Mouse (Mus musculus) embryonic fibroblast, embryonic 13.5 days (primary cell): ENCODE measurements around the gene Tob2. TPM values are rescaled to one million over a fixed set of nuclear protein-coding genes. Genes with fewer than 3 reads are reported as not detected.
A peak's percentile ranks its signal among the peaks of the same experiment; 100 is the strongest.

Experiments
- H3K27ac ChIP-seq: 2 replicates; pipeline ENCODE4 v1.5.1; 2012; ENCODE audit warnings: low read length, control low read depth, inconsistent platforms; ENCODE audit not compliant: insufficient read depth
- H3K4me1 ChIP-seq: 2 replicates; pipeline ENCODE4 v1.6.1; 2011; ENCODE audit warnings: low read length; ENCODE audit not compliant: control insufficient read depth, insufficient read depth
- H3K4me3 ChIP-seq: 2 replicates; pipeline ENCODE4 v1.5.1; 2011; ENCODE audit warnings: mild to moderate bottlenecking, control low read depth, low read length; ENCODE audit not compliant: insufficient read depth
- CTCF ChIP-seq: IDR thresholded peaks from 2 replicates; pipeline ENCODE4 v1.5.1; 2011; ENCODE audit warnings: mild to moderate bottlenecking, control low read depth, low read length, moderate library complexity, borderline replicate concordance; ENCODE audit not compliant: insufficient read depth
- POLR2A ChIP-seq: IDR thresholded peaks from 2 replicates; pipeline ENCODE4 v1.6.1; 2011; ENCODE audit warnings: low read depth, mild to moderate bottlenecking, control low read depth, low read length, moderate library complexity
- polyA plus RNA-seq: library from polyadenylated mRNA; stranded (reverse); fragments of >200 nt; gene quantifications from 2 replicates; pipeline ENCODE4 v1.2.4, GENCODE M21; 2011; ENCODE audit warnings: low read depth; ENCODE audit not compliant: missing spikeins, insufficient read length

Tob2 gene
- polyA plus RNA-seq, 1 experiment: 21.4 TPM

DNA sequence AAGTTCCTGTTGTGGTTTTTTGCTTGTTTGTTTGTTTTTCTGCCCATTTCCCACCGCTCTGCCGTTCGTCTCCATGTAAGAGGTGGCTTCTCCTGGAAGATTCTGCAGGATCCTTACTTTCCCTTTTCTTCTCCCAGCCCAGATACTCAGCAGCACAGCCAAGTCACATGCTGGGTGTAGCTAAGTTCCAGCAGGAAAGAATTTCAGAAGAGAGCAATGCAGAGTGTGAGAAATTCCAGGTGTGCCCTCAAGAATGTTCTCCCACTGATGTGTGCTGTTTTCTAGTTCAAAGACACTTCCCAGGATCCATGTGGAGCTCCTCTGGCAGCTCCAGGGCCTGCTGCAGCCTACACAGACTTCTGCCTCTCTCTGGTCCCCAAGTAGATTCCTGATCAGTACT lies 53.7 kb downstream of the Tob2 start:
- no peak overlapping the region for H3K27ac ChIP-seq
- H3K4me1 ChIP-seq: peaks cover 20% of the 10 kb centered on the region
- TF ChIP-seq POLR2A: no peak
- TF ChIP-seq CTCF: no peak

GRCm38 (mm10) chr15:81804172-81804571 lies 54.4 kb downstream of the Tob2 start:
- H3K27ac ChIP-seq: no peak overlapping the region
- peaks cover 19% of the 10 kb centered on the region for H3K4me1 ChIP-seq
- TF ChIP-seq CTCF (no peak), POLR2A (no peak)
- no peak overlapping the region for H3K4me3 ChIP-seq

More for the DNA sequence above, 53.7 kb downstream of the Tob2 start:
- H3K4me3 ChIP-seq: no peak overlapping the region

DNA sequence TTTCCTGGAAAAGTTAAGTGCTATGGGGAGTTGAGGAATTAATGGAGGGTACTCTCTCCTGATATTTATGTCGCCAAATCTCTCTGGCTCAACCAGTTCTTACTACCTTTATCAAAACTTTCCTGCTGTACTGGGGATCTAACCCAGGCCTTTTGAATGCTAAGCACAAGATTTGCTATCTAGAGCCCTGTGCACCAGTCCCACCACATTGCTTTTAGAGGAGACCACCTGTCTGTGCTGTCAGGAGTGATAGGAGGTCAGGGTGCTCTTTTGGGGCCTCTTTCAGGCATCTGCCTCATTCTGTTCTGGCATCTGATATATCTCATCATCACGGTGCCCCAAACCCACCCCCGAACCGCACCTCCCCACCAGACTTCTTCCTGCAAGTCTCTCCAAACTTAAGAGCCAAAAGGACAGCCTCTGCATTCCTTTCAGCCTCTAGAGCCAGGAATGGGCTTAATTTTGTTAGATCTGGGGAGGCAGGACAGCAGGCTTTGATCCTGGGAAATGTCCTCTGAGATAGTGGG lies 55.1 kb downstream of the Tob2 start:
- TF ChIP-seq POLR2A (no peak), CTCF (no peak)
- no peak overlapping the region for H3K27ac ChIP-seq
- no peak overlapping the region for H3K4me3 ChIP-seq
- peaks cover 18% of the 10 kb centered on the region for H3K4me1 ChIP-seq

DNA sequence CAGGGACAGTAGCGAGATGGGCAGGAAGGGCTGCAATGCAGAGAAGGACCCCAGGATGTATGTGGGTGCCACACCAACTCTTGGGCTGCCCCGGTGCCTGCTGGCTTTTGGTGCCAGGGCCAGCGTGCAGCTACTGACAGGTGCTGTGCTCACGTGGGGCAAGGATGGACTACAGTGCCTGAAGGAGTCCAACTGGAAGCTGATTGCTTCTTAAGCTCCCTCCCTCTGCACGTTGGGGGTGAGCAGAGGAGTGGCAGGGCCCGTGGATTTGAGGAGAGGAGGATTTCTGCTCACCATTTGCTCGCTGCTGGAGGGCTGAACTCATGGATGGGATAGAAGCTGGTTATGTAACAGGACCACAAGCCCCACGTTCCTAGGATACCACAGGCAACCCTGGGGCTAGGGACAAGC lies 55.6 kb downstream of the Tob2 start:
- H3K27ac ChIP-seq: no peak overlapping the region
- H3K4me3 ChIP-seq: peak overlapping the region; percentile 0; the same call in 1 of the 2 replicates
- H3K4me1 ChIP-seq: peaks cover 18% of the 10 kb centered on the region
- TF ChIP-seq POLR2A: no peak
- no peak for TF ChIP-seq CTCF

DNA sequence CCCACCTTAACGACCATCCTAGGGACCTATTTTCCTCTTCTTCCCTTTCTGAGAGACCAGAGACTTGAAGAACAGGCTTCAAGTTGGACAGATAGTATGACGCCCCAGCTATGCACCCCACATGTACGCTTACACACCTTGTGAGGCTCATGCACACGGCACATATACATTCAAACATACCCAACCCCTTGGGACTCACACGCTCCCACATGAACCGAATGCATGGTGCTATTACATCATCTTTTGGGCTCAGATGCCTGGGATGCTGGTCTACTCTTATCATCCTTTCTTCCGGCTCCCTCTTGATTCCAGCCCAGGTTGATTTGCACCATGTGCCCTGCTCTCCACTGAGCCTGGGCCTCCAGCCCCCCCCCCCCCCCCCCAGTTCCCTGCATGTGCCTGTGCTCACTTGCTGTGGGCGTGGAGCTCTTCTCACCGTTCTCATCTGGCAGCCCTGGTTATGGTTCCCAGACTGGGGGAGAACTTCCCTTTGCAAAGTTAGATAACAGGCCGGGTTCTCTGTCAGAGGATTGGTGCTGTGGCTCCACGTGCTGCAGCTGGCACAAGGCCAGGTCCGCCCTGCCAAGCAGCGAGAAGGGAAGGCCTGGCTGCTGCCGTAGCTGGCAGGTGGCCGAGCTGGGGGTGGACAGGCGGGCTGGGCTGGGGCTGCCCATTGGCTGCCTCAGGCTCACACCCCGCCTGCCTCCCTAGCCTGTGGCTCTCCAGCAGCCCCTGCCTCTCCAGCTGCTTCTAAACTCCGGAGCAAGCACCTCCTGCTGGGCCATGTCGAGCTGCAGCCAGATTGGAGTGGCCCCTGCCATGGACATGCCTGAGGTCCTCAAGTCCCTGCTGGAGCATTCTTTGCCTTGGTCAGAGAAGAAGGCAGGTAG lies 56.4 kb downstream of the Tob2 start, which contains the start of gene Tef:
TSS of gene Tef (plus strand) at position 421 of the 890 bp plus-strand sequence.
- H3K4me3 ChIP-seq: peak within 1 kb of the TSS; percentile 0; the same call in 1 of the 2 replicates
- TF ChIP-seq CTCF: no peak
- TF ChIP-seq POLR2A: peak; percentile 52
- no peak within 1 kb of the TSS for H3K27ac ChIP-seq
- peaks cover 18% of the 10 kb centered on the region for H3K4me1 ChIP-seq

DNA sequence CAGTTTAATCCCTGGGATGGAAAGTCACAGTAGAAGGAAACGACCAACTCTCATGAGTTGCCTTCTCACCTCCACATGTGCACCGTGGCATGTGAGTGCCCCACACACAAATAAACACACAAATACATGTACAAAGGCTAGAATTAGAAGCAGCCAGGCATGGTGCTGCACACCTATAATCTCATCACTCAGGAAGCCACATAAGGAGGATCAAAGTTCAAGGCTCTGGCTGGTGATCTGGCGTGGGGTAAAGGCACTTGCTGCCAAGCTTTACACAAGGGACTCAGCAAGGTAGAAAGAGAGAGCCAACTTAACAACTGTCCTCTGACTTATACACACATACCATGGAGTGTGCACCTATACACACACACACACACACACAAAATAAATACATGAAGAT lies 58.2 kb downstream of the Tob2 start:
- peaks cover 14% of the 10 kb centered on the region for H3K4me1 ChIP-seq
- no peak for TF ChIP-seq POLR2A
- TF ChIP-seq CTCF: no peak
- H3K4me3 ChIP-seq: no peak overlapping the region
- no peak overlapping the region for H3K27ac ChIP-seq

GRCm38 (mm10) chr15:81798421-81798820 lies 60.2 kb downstream of the Tob2 start:
- Histone ChIP-seq H3K4me1 (peaks cover 7% of the 10 kb centered on the region; the same call in 1 of the 2 replicates), H3K27ac (no peak overlapping the region), H3K4me3 (no peak overlapping the region)
- TF ChIP-seq CTCF: no peak
- no peak for TF ChIP-seq POLR2A

Other genes starting within 250 kb of the Tob2 start
- gene L3mbtl2, start 194.9 kb downstream of the Tob2 start, polyA plus RNA-seq: 7.8 and 9.5 TPM in 2 replicates
- gene Chadl, start 161.5 kb downstream of the Tob2 start, polyA plus RNA-seq: 1.1 and 2.3 TPM in 2 replicates
- 41.2 and 50.6 TPM in 2 replicates for gene Zc3h7b, start 113.7 kb downstream of the Tob2 start, polyA plus RNA-seq
- 68.2 and 69.1 TPM in 2 replicates for gene Rangap1, start 113.3 kb downstream of the Tob2 start, polyA plus RNA-seq
- 37.4 and 43.1 TPM in 2 replicates for gene Tef, start 56.4 kb downstream of the Tob2 start, polyA plus RNA-seq
- 53.0 and 71.3 TPM in 2 replicates for gene Phf5a, start 13.1 kb upstream of the Tob2 start, polyA plus RNA-seq
- gene Aco2, start 13.5 kb upstream of the Tob2 start, polyA plus RNA-seq: 143 and 150 TPM in 2 replicates
- gene Polr3h, start 67.4 kb upstream of the Tob2 start, polyA plus RNA-seq: 12.3 and 16.2 TPM in 2 replicates
- 3.3 and 4.4 TPM in 2 replicates for gene Csdc2, start 78.0 kb upstream of the Tob2 start, polyA plus RNA-seq
- gene Pmm1, start 102.1 kb upstream of the Tob2 start, polyA plus RNA-seq: 88.7 and 121 TPM in 2 replicates
- gene 1700029P11Rik, start 121.7 kb upstream of the Tob2 start, polyA plus RNA-seq: not detected in 2 replicates
- 37.4 and 38.1 TPM in 2 replicates for gene Xrcc6, start 129.0 kb upstream of the Tob2 start, polyA plus RNA-seq
- gene Desi1, start 175.1 kb upstream of the Tob2 start, polyA plus RNA-seq: 49.4 and 50.2 TPM in 2 replicates
- gene Snu13, start 188.8 kb upstream of the Tob2 start, polyA plus RNA-seq: 176 and 193 TPM in 2 replicates
- not detected in 2 replicates for gene 4930407I10Rik, start 200.4 kb upstream of the Tob2 start, polyA plus RNA-seq
- not detected in 2 replicates for gene Mei1, start 211.2 kb upstream of the Tob2 start, polyA plus RNA-seq